Mouse (Mus musculus): ENCODE data around the gene Gucy1a1.

DNA sequence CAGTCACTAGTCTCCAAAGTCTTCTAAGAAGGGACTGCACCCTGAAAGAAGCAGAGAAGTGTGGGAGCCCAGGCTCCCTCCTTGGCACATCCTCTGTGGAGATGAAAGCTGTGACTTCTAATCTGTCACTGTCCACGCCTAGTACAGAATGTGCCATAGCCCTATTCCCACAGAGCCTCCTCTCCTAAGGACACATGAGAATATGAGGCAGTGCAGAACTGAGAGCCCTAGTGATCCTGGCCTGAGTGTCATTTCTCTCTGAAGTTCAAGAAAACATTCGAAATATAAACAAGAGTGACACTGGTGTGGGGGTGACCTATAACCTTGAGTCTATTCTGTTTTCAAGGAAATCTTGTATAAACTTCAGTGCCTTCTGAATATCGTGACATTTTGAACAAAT lies 34.7 kb upstream of the Gucy1a1 start:
- no peak for TF ChIP-seq POLR2A (IDR thresholded peaks at IDR 0.05; ENCODE audit: insufficient read depth, low read depth, low read length)
- TF ChIP-seq CTCF (IDR thresholded peaks at IDR 0.05) = no peak
